Mouse (Mus musculus) neural tube, embryonic 11.5 days (tissue): ENCODE data around the gene Map3k15. TPM values are rescaled to one million over a fixed set of nuclear protein-coding genes. Genes with fewer than 3 reads are reported as not detected.

ENCODE experiments used
- ATAC-seq: fragments of 200-750 bp; cut with Nextera tagmentation; 2 replicates; pipeline ENCODE4 v1.8.0; 2017; ENCODE audit warnings: moderate number of reproducible peaks, mild to moderate bottlenecking, moderate TSS enrichment, moderate library complexity; ENCODE audit not compliant: insufficient read depth, low FRiP score, low TSS enrichment
- DNase-seq: peaks from one replicate; pipeline ENCODE4 v3.0.0-alpha.2; 2015; ENCODE audit warnings: low spot score
- H3K27ac ChIP-seq: fragments of 300-500 bp; sonication (generic); 2 replicates; pipeline ENCODE4 v1.5.1; 2014; ENCODE audit warnings: low read depth, mild to moderate bottlenecking, low read length
- H3K27me3 ChIP-seq: fragments of 300-500 bp; sonication (generic); 2 replicates; pipeline ENCODE4 v1.6.1; 2014; ENCODE audit warnings: mild to moderate bottlenecking, low read length, mixed read lengths; ENCODE audit not compliant: control insufficient read depth, insufficient read depth
- H3K36me3 ChIP-seq: fragments of 300-500 bp; sonication (generic); 2 replicates; pipeline ENCODE4 v1.6.1; 2014; ENCODE audit warnings: mild to moderate bottlenecking, low read length, moderate library complexity, mixed read lengths; ENCODE audit not compliant: control insufficient read depth, insufficient read depth
- H3K4me1 ChIP-seq: fragments of 300-500 bp; sonication (generic); 2 replicates; pipeline ENCODE4 v1.6.1; 2014; ENCODE audit warnings: low read length, mixed read lengths; ENCODE audit not compliant: control insufficient read depth, insufficient read depth
- H3K4me2 ChIP-seq: fragments of 300-500 bp; sonication (generic); 2 replicates; pipeline ENCODE4 v1.6.1; 2014; ENCODE audit warnings: low read depth, mild to moderate bottlenecking, moderate library complexity
- H3K4me3 ChIP-seq: fragments of 300-500 bp; sonication (generic); 2 replicates; pipeline ENCODE4 v1.5.1; 2014; ENCODE audit warnings: low read depth, low read length
- H3K9ac ChIP-seq: fragments of 300-500 bp; sonication (generic); 2 replicates; pipeline ENCODE4 v1.6.1; 2014; ENCODE audit warnings: mild to moderate bottlenecking, low read length
- H3K9me3 ChIP-seq: fragments of 300-500 bp; sonication (generic); 2 replicates; pipeline ENCODE4 v1.6.1; 2016; ENCODE audit warnings: low read length; ENCODE audit not compliant: control insufficient read depth
- WGBS: fragments of 180-500 bp; shearing (Covaris S2); extraction: QIAGEN DNeasy Blood & Tissue Kit; methylation state at CpG from one replicate; pipeline ENCODE4 v1.1.7; 2014; 5-methylcytosine and 5-hydroxymethylcytosine counted together
- polyA plus RNA-seq: library from polyadenylated mRNA; unstranded; fragments of >200 nt; fragmentation: Nextera tagmentation; extraction: Ambion mirVana; gene quantifications from 2 replicates; pipeline ENCODE4 v1.2.1, GENCODE M21; 2014

Map3k15 gene
- polyA plus RNA-seq, 1 experiment from 2014 or later, result 0.42 TPM

GRCm38 (mm10) chrX:160137861-160138717 lies 149.9 kb downstream of the Map3k15 start, which contains the start of gene Pdha1:
Pdha1 (minus strand) TSS chrX:160138413.
- Histone ChIP-seq H3K4me3 (peak within 1 kb of the TSS; percentile 65), H3K9ac (peak within 1 kb of the TSS; percentile 64), H3K4me2 (peak within 1 kb of the TSS; percentile 56), H3K36me3 (no peaks in the 10 kb centered on the region), H3K27ac (peak within 1 kb of the TSS; percentile 72), H3K9me3 (no peaks in the 10 kb centered on the region), H3K27me3 (0 out of 2 replicates have a peak, but pooled peaks cover 3% of the 10 kb centered on the region), H3K4me1 (no peaks in the 10 kb centered on the region)
- 15% methylated on average over 52 of the region's 67 CpGs for WGBS
- ATAC-seq (peak; percentile 97), DNase-seq (peak; percentile 88)

DNA sequence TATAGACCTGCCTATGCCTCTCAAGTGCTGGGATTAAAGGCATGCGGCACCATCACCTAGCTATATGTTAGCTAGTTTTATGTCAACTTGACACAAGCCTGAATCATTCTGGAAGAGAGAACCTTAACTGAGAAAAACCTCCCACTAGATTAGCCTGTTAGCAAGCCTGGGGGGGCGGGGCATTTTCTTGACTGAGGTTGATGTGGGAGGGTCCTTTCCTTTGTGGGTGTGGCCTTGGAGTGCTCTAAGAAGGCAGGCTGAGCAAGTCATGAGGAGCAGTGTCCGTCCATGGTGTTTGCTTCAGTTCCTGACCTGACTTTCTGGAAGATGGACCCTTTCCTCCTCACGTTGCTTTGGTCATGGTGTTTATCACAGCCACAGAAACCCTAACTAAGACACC lies 158.6 kb downstream of the Map3k15 start:
- ATAC-seq (no peak), DNase-seq (no peak)
- no peaks in the 10 kb centered on the region for H3K4me1 ChIP-seq
- H3K9ac ChIP-seq, result no peak overlapping the region
- 77% methylated on average over 4 of the region's 4 CpGs for WGBS
- H3K27ac ChIP-seq, result no peak overlapping the region
- no peak overlapping the region for H3K4me3 ChIP-seq
- no peaks in the 10 kb centered on the region for H3K9me3 ChIP-seq
- no peaks in the 10 kb centered on the region for H3K27me3 ChIP-seq
- H3K4me2 ChIP-seq, result no peak overlapping the region
- H3K36me3 ChIP-seq, result no peaks in the 10 kb centered on the region

GRCm38 (mm10) chrX:160147406-160147805 lies 159.2 kb downstream of the Map3k15 start:
- no peak overlapping the region for H3K4me2 ChIP-seq
- H3K9me3 ChIP-seq, result no peaks in the 10 kb centered on the region
- WGBS, result 93% methylated on average over 3 of the region's 3 CpGs
- H3K9ac ChIP-seq, result no peak overlapping the region
- no peaks in the 10 kb centered on the region for H3K36me3 ChIP-seq
- H3K27ac ChIP-seq, result no peak overlapping the region
- no peaks in the 10 kb centered on the region for H3K27me3 ChIP-seq
- no peak overlapping the region for H3K4me3 ChIP-seq
- H3K4me1 ChIP-seq, result no peaks in the 10 kb centered on the region
- DNase-seq (no peak), ATAC-seq (no peak)

- Histone ChIP-seq H3K36me3 (no peaks in the 10 kb centered on the region), H3K9me3 (no peaks in the 10 kb centered on the region), H3K27me3 (no peaks in the 10 kb centered on the region), H3K4me2 (no peak overlapping the region), H3K9ac (no peak overlapping the region), H3K27ac (no peak overlapping the region), H3K4me3 (no peak overlapping the region), H3K4me1 (no peaks in the 10 kb centered on the region)
- 81% methylated on average over 3 of the region's 3 CpGs for WGBS
- DNase-seq (no peak), ATAC-seq (no peak)
Observed at GRCm38 (mm10) chrX:160148859-160149258, 160.6 kb downstream of the Map3k15 start.

DNA sequence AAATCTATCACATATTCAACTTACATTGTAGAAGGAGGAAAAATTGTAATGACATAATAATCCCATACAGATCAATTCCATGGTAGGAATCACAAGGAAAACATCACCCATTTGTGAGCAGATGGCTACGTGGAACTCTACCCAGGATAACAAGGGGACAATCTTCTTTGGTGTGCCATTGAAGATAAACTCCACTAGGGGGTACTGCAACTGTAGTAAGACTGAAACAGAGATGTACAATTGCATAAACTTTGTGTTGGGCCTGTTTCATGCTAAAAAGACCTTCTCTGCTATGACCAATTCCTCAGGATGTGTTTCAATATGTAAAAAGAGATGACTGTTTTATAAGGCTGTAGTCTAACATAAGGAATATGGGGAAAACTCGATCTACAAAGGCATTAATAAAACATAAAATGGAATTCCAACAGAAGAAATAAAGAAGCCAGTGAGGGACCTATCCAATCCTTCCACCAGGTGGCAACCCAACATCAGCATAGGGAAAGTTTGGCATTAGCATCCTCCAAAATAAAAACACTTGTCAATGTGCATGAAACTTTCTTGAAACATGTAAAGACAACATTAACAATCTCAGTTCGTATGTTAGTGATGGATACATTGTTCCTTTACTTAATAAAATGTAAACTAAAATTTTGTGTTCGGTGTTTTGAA lies 165.0 kb downstream of the Map3k15 start:
- no peaks in the 10 kb centered on the region for H3K9me3 ChIP-seq
- no peaks in the 10 kb centered on the region for H3K36me3 ChIP-seq
- H3K4me3 ChIP-seq, result no peak overlapping the region
- WGBS, result 65% methylated on average over 4 of the region's 4 CpGs
- no peak for ATAC-seq
- no peak overlapping the region for H3K9ac ChIP-seq
- no peak overlapping the region for H3K27ac ChIP-seq
- no peaks in the 10 kb centered on the region for H3K4me1 ChIP-seq
- no peak for DNase-seq
- no peaks in the 10 kb centered on the region for H3K27me3 ChIP-seq
- H3K4me2 ChIP-seq, result no peak overlapping the region

DNA sequence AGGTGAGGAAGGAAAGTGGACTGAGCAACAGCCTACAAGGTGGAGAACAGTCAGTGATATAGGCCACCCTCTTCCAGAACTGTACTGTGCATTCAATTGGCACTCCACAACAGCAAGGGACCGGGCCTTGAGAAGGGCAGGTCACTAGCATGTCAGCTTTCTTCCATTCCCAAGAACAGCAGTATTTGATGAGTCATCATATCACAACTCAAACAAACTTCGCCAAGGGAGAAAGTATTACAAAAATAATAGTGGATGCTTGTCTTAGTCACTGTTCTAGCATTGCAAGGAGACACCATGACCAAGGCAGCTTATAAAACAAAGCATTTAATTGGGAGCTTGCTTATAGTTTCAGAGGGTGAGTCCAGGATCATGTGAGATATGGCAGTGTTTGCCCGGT lies 176.0 kb downstream of the Map3k15 start:
- ATAC-seq (no peak), DNase-seq (no peak)
- no peak overlapping the region for H3K27ac ChIP-seq
- H3K27me3 ChIP-seq, result no peaks in the 10 kb centered on the region
- H3K4me1 ChIP-seq, result no peaks in the 10 kb centered on the region
- H3K36me3 ChIP-seq, result no peaks in the 10 kb centered on the region
- H3K4me2 ChIP-seq, result no peak overlapping the region
- H3K9me3 ChIP-seq, result no peaks in the 10 kb centered on the region
- 92% methylated on average over 3 of the region's 3 CpGs for WGBS
- no peak overlapping the region for H3K9ac ChIP-seq
- no peak overlapping the region for H3K4me3 ChIP-seq

- H3K9me3 ChIP-seq, result no peaks in the 10 kb centered on the region
- no peak for DNase-seq
- H3K36me3 ChIP-seq, result no peaks in the 10 kb centered on the region
- no peaks in the 10 kb centered on the region for H3K4me1 ChIP-seq
- H3K4me3 ChIP-seq, result no peak overlapping the region
- no peak overlapping the region for H3K27ac ChIP-seq
- H3K9ac ChIP-seq, result no peak overlapping the region
- no peaks in the 10 kb centered on the region for H3K27me3 ChIP-seq
- no peak overlapping the region for H3K4me2 ChIP-seq
- 47% methylated on average over 6 of the region's 6 CpGs for WGBS
- no peak for ATAC-seq
Observed at GRCm38 (mm10) chrX:160166246-160166985, 178.2 kb downstream of the Map3k15 start.

GRCm38 (mm10) chrX:160170150-160170549 lies 181.9 kb downstream of the Map3k15 start:
- 17% methylated on average over 2 of the region's 3 CpGs for WGBS
- no peak for ATAC-seq
- Histone ChIP-seq H3K4me1 (no peaks in the 10 kb centered on the region), H3K9ac (no peak overlapping the region), H3K9me3 (no peaks in the 10 kb centered on the region), H3K4me3 (no peak overlapping the region), H3K27me3 (no peaks in the 10 kb centered on the region), H3K4me2 (no peak overlapping the region), H3K36me3 (no peaks in the 10 kb centered on the region), H3K27ac (no peak overlapping the region)
- peak; percentile 67 for DNase-seq
